Mouse (Mus musculus) cerebellum, adult 9-11 months (tissue): ENCODE results near the gene Trcg1.

Source experiments
- DNase-seq: peaks from one replicate; pipeline ENCODE4 v3.0.0; 2022

Trcg1 gene

DNA sequence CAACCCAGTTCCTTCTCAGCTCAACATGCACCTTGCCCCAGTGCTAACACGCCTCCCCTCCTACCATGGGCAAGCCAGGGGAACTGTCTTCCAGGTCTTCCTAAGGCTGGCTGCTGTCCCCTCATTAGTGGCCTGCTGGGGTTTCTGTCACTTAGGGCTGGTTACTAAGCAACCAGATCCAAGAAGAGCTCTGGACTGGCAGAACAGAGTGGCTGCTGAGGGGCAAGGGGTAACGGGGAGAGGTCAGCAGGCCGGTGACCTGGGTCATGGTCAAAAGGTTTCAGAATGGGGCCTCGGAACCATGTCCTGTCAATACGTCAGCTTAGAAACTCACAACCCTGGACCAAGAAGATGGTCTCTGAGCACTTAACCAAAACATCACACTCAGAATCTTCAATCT, 31.1 kb downstream of the Trcg1 start:
- no peak for DNase-seq

DNA sequence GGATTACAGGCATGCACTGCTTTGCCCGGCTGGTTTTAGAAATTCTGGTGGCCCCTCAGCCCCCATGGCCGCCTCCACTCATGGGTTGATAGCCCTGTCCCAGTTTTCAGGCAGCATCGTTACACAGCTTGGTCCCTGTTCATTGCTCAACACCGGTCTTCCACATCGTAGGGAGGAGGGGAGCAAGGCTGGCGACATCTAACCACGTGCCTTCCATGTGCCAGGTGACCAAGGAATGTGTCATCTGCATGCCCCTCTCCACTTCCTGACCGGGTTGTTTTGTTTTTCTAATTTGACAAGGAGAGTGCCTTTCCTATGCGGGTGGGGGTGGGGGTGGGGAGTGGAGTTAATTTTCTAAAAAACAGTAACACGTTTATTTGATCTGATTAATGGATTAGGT, 31.7 kb downstream of the Trcg1 start:
- DNase-seq = no peak

DNA sequence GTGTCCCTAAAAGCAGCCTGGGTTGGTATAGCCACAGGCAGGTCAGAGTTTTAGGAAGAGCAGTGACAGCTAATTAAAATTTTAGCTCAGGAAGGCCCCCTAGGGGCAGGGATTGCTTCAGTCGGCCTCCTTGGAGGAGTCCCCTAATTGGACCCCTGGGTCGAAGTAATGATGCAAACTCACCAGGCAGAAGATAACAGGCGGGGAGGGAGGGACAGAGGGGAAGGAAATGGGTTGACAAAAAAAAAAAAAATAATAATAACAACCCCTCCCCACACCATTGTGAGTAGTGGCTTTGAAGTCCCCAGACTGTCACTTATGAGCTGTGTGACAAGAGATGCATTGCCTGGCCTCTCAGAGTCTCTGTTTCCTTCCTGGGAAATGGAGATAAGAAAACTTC, 32.2 kb downstream of the Trcg1 start:
- DNase-seq = no peak

DNA sequence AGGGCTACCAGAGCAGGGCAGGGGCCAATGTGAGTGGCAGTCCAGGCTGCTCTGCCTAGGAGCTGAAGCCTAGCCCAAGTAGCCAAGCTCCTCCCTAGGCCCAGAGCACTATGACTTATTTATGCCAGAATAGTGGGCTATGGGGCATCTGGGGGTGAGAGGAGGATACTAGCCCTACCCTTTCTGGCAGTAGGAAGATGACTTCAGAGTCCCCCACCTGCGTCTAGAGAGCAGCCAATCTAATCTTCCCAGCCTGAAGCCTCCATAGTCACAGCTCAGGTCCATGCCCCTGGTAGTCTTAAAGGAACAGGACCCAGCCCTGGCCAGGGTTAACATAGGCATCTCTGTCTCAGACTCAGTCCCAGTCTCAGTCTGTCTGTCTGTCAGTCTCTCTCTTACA, 33.0 kb downstream of the Trcg1 start:
- DNase-seq = no peak

DNA sequence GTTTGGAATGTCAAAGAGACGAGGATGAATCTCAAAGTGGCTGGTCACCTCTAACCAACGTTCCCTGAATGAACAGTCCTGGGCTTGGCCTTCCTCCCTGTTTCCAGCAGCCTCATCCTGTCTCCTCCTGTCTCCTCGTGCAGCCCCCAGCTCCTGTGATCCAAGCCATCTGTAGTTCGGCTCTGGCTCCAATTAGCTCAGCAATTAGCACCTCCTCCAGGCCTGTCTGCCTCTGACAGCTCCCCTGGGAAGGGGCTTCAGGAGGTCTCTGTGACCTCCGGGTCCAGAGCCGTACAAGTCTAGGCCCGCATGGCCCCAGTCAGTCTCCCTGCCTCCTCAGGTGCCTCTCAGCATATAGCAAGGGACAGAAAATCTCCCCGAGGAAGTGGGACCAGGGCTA, 34.0 kb downstream of the Trcg1 start:
- DNase-seq = no peak

DNA sequence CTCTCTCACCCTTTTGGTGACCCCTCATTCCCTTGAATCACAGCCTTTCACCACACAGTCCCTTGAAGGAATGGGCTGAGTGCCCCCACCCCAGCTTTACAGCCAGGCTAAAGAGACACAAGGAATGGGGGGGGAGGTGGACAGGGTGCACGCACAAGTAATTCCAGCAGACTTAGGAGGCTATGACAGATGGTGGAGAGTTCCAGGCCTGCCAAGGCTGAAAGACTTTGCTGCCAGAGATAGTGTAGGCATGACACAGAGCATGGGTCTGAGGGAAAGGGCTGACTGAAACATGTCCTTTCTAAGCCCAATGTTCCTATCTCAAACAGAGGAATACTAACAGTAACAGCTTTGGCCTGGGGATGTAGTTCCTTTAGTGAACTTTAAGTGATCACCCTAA, 34.7 kb downstream of the Trcg1 start:
- DNase-seq = no peak

DNA sequence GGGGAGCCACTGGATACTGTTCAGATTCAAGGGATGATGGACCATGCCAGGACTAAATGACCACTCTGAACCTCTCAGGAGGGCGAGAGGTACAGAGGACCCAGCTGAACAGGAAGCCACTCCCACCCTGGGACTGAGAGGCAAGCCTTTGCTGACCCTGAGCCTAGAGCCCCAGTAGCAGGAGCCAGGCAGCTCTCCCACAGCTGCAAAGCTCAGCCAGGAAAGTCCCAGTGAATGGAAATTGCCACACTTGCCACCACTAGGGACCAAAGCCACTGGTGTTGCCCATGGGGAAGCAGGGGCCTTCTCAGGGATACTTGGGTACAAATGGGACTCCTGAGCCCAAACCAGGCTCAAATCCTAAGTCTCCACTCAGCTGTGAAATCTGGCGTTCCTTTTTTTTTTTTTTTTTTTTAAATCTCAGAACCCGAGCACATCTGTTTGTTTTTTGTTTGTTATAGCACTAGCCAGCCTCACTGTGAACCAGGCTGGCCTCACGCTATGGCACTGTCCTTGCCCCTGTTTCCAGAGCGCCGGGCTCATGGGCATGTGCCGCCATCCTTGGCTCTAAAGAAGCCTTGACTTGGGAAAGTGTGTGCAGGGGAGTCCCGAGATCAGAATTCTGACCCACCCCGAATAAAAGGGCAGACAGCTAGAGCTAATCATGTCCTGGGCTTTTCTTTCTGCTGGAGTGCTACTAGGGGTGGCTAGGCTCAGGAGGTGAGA, 35.6 kb downstream of the Trcg1 start:
- DNase-seq = no peak

DNA sequence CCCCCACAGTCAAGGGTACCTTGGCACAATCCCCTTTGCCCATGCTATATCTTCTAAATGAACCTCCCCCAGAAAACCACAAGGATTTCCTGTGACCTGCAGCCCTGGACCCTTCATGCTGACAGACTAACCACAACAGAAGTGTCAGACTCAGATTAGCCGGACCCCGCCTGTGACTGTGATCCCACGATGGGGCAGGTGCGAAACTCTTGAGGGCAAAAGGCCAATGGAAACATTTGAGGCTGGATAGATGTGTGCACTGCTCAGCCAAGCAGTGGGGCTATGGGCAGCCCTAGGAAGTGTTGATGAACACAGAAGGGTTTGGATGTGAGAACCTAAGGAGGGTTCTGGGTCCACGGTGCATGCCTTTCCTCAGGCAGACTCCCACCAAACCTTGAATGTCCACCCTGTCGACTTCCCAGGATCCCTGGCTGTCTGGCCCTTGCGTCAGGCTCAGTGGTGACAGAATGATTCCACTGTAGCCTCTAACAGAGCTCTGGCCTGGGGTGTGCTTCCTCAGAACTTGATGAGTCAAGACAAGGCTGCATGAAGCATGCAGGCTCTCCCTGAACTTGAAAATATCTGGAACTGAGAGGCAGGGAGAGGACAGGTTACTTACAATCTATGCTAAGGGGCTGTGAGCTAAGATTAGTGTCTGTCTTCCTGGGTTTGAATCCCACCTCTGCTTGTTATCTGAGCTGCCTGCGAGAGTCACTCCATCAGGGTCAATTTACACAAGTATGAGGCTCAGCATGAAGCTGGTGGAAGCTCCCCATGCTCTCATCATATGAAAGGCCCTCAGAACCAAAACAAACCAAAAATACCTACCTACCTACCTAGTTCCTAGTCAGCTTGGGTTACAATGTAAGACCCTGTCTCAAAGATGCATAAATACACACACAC, 36.8 kb downstream of the Trcg1 start:
- DNase-seq = no peak

DNA sequence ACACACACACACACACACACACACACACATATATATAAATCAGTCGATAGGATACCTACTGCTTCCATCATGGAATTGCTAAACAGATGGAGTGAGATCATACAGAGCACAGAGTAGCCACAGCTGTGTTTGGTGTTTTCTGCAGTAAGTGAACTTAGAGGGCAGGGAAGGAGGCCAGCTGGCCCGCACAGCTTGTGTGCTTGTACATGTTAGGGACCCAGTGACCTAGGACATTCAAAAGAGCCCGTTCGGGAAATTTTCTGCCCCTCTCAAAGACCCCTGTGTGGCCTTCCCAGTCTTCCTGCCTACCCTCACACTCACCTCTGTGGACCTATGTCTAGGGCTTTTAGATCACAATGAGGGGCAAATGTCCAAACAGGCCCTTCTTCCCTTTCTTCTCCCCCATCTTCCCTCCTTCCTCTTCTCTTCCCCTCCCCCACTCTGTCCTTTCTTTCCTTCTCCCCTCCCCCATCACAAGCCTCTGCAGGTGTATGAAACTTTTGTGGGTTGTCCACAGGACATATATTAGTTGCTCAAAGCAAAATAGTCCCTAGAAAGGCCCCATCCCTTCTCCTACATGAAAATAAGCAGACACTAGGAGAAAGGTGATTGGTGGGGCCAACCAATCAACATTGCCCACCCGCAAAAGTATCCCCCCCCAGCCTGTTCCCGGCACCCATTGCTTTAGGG, 37.6 kb downstream of the Trcg1 start:
- DNase-seq = no peak

DNA sequence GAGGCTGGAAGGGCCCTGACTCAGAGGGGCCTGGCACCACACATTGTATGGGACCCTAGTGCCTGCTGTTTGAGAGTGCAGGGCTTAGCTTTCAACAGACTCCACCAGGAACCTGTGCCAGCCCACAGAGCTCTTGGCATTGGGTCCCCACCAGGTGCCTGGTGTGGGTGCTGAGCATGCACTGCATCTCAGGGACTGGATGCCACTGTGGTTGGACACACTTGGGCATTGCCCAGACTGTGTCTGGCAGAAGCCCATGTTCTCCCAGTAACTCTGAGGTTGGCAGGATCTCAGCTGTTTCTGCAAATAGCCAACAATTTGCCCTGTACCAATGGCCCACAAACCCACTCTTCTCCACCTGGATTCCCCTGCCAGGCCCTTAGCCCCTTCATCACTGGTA, 40.0 kb downstream of the Trcg1 start:
- no peak for DNase-seq

DNA sequence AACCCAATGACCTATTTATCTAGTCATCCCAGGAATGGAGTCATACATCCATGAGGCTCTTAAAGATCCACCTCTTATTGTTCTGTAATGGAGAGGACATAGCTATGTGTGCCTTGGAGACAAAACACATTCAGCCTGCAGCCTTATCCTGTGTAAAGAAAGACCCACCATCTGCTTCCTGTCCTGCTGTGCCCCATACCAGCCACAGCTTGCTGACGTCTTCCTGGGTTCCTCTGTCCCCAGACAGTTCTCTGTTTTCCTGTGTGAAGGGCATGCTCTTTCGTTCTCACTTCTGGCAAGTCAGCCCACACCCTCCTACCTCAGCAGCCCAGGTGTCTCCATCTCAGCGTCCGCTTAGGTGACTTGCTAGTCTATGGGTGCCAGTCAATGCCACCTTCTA, 41.9 kb downstream of the Trcg1 start:
- no peak for DNase-seq

DNA sequence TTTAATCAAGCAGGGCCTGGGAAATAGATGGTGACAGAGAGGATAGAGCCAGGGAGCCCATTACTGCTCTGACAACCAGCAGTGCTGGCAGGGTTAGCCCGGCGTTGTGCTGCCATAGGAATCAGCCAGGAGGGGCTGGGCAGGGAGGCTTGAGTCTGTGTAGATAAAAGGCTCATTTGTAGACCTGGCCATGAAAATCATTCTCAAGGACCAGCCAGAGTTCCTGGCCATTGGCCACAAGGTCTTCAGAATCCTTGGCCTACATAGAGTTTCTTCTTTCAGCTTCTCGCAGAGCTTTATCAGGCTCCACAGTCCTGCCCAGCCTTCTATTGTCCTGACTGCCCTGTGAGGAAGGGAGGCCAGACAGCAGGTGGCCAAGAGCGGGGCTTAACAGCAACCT, 43.1 kb downstream of the Trcg1 start:
- DNase-seq = no peak

DNA sequence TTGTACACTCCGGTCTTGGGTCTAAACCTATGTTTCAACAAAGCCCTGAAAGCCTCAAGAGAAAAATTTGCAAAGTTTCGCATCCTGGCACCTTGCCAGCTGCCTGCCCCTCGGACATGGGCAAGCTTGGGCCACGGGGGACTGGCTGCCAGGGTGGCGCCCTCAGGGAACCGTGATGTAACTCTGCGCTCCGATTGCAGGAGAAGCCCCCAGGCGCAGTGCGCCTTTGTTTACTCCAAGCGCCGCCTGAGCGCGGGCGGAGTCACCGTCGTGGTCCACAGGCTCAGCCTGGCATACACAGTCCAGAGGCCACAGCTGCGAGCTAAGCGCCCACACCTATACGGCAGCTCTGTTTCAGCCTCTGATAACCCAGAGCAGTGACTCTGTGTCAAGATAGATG, 45.2 kb downstream of the Trcg1 start:
- DNase-seq = no peak

DNA sequence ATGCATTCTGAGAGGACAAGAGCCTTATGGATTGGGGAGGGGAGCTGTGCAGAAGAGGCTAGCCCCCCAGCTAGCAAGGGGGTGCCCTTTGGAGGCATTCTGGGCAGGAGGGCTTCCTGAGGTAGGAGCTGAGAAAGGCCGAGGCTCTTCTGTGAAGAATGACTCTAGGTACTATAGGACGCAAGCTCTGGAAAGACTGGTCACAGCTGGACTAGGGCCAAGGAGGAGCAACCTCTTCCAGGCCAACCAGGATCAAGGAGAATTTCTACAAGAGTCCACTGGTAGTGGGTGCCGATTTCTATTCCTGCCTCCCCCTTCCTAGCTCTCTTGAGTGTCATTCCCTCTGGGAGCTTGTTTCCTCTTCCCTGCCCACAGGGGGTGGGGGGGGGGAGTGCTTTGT, 46.3 kb downstream of the Trcg1 start:
- DNase-seq = no peak

DNA sequence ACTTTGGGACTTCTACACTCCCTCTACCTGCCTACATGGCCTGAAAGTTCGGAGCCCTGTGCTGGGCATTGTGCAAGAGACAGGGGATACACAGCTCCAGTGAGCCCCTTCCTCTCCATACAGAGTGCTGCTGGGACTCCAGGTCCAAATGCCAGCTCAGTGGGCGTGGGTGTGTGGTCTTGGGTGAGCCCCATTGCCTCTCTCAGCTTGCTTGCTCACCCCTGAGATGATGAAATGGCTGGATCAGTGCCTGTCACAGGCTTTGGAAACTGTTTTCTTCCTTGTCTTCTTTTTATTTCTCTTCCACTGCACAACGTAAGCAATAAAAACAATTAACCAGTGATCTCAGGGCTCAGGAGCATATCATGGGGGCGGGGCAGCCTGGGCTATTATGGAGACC, 47.0 kb downstream of the Trcg1 start:
- no peak for DNase-seq

DNA sequence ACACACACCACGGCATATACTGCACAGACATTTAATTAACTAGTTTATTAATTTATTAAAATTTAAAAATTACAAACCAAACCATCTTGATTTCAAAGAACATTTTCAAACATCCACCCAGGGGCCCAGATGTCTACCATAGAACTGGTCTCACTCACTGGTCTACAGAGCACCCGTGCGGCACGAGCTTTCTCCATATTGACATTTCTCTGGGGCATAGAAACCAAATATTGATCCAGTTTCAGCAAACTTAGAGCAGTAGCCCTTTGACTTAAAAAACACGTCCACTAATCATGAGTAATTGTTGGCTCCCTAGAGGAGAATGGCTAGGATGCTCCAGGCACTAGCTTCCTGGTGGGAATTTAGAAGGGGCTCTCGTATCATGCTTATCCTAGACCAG, 50.8 kb downstream of the Trcg1 start:
- DNase-seq = no peak

DNA sequence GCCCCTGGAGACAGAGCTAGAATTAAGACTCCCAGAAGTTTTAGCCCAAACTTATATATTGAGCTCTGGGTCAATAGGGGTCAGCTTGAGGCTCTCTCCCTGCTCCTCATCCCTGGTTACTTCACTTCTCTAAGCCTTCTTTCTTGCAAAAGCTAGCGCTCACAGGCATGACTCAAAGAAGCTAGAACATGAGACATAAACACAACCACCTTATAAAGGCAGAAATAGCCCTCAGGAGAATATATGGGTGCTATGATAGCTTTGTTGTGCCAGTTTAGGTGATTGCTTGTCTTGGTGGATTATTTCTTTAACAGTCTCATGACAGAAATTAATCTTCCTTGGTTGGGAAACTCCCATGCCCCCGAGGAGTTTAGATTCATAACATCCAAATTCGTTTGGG, 58.5 kb downstream of the Trcg1 start:
- no peak for DNase-seq

DNA sequence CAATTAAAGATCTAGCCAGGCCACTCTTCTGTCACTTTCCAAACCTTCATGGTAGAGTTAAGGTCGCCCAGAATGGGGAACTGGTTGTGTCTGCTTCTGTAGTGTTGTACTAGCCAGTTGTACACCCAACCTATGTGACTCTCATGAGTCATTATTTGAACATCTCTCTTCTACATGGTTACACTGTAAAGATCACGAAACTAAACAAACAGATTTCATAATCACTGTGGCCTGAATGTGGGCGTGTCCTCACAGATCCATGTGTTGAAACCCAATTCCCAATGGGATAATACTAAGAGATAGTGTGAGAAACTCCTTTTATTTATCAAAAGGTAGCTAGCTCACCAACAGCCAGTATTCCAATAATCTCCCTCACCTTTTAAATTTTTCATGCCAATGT, 59.3 kb downstream of the Trcg1 start:
- no peak for DNase-seq

DNA sequence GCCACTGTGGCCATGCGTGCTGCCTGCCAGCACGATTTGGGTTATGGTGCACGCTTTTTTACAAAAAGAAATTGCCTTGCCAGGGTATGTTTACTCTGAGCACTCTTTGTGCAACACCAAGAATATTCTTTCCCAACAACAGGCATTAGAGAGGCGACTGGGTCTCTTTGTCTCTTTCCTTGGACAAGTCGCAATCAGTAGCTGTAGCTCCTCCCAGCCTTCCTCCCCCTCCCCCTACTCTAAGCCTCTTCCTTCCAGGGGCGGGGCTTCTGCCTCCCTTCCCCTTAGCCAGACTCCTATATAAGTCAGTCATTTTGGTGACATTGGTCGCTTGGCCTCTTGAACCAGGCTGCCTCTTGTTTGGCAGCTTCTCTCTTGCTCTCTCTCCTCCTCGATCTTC, 59.9 kb downstream of the Trcg1 start:
- no peak for DNase-seq

DNA sequence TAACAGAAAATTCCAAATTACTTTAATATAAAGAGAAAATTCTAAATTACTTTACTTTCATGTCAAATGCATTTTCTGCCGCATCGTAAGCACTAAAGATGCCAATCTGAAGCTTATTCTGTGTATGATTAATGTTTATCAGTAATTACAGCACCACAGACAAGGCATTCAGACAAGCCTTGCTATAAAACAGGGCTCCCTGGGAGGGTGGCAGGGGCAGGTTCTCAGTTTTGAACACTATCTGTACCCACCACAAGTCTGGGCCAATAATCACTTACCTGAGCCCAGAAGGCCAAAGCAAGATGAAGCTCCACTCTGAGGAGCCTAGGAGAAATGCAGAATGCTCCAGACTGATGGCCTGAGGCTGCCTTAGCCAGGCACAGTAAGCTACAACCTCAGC, 61.6 kb downstream of the Trcg1 start:
- no peak for DNase-seq
